Mouse (Mus musculus): ENCODE measurements at regions not wholly inside any gene's neighbourhood (a gene's known extent, or its start where the extent isn't known, plus 50 kb on each side); places are given as distances from the start of the nearest gene placed in this dataset.
A peak's percentile ranks its signal among the peaks of the same experiment; 100 is the strongest.

GRCm38 (mm10) chr9:115617909-115618308 is 291.3 kb upstream of the Gadl1 start:
- Histone ChIP-seq H3K27ac (no peak overlapping the region), H3K4me2 (ENCODE audit: low read length) (no peak overlapping the region), H3K4me3 (replicated peaks; ENCODE audit: low read depth, low read length) (no peak overlapping the region), H3K9me3 (replicated peaks; ENCODE audit: low read length) (no peaks in the 10 kb centered on the region), H3K36me3 (ENCODE audit: insufficient read depth, low read length) (no peaks in the 10 kb centered on the region), H3K9ac (ENCODE audit: low read depth, low read length) (no peak overlapping the region), H3K27me3 (ENCODE audit: insufficient read depth, low read length) (no peaks in the 10 kb centered on the region), H3K4me1 (replicated peaks; ENCODE audit: insufficient read depth, low read length) (no peaks in the 10 kb centered on the region)
- 77% methylated on average over 6 of the region's 6 CpGs for WGBS
- ATAC-seq (replicated peaks; ENCODE audit: low FRiP score, low read depth), result no peak
- no peak for DNase-seq (ENCODE audit: low spot score)
- no peak for TF ChIP-seq CTCF (IDR thresholded peaks at IDR 0.05; ENCODE audit: low read depth)

GRCm38 (mm10) chr9:115623948-115624347 is 285.3 kb upstream of the Gadl1 start:
- Histone ChIP-seq H3K9me3 (replicated peaks; ENCODE audit: low read length) (no peaks in the 10 kb centered on the region), H3K27ac (no peak overlapping the region), H3K4me3 (replicated peaks; ENCODE audit: low read depth, low read length) (no peak overlapping the region), H3K27me3 (ENCODE audit: insufficient read depth, low read length) (no peaks in the 10 kb centered on the region), H3K9ac (ENCODE audit: low read depth, low read length) (no peak overlapping the region), H3K4me2 (ENCODE audit: low read length) (no peak overlapping the region), H3K36me3 (ENCODE audit: insufficient read depth, low read length) (no peaks in the 10 kb centered on the region), H3K4me1 (replicated peaks; ENCODE audit: insufficient read depth, low read length) (no peaks in the 10 kb centered on the region)
- TF ChIP-seq CTCF (IDR thresholded peaks at IDR 0.05; ENCODE audit: low read depth), result no peak
- ATAC-seq (replicated peaks; ENCODE audit: low FRiP score, low read depth) (peak; percentile 40; the same call in 1 of the 2 replicates), DNase-seq (ENCODE audit: low spot score) (peak; percentile 36)
- WGBS, result 21% methylated on average over 5 of the region's 5 CpGs

GRCm38 (mm10) chr9:115624721-115625496 is 284.3 kb upstream of the Gadl1 start:
- Histone ChIP-seq H3K9me3 (replicated peaks; ENCODE audit: low read length) (no peaks in the 10 kb centered on the region), H3K27me3 (ENCODE audit: insufficient read depth, low read length) (no peaks in the 10 kb centered on the region), H3K4me3 (replicated peaks; ENCODE audit: low read depth, low read length) (no peak overlapping the region), H3K4me1 (replicated peaks; ENCODE audit: insufficient read depth, low read length) (no peaks in the 10 kb centered on the region), H3K9ac (ENCODE audit: low read depth, low read length) (no peak overlapping the region), H3K27ac (no peak overlapping the region), H3K4me2 (ENCODE audit: low read length) (no peak overlapping the region), H3K36me3 (ENCODE audit: insufficient read depth, low read length) (no peaks in the 10 kb centered on the region)
- no peak for TF ChIP-seq CTCF (IDR thresholded peaks at IDR 0.05; ENCODE audit: low read depth)
- ATAC-seq (replicated peaks; ENCODE audit: low FRiP score, low read depth) (no peak), DNase-seq (ENCODE audit: low spot score) (no peak)
- 30% methylated on average over 15 of the region's 15 CpGs for WGBS

GRCm38 (mm10) chr9:115627551-115627950 is 281.7 kb upstream of the Gadl1 start:
- ATAC-seq (replicated peaks; ENCODE audit: low FRiP score, low read depth) (no peak), DNase-seq (ENCODE audit: low spot score) (no peak)
- H3K27me3 ChIP-seq (ENCODE audit: insufficient read depth, low read length), result no peaks in the 10 kb centered on the region
- H3K27ac ChIP-seq, result no peak overlapping the region
- no peak overlapping the region for H3K4me3 ChIP-seq (replicated peaks; ENCODE audit: low read depth, low read length)
- TF ChIP-seq CTCF (IDR thresholded peaks at IDR 0.05; ENCODE audit: low read depth), result no peak
- H3K36me3 ChIP-seq (ENCODE audit: insufficient read depth, low read length), result no peaks in the 10 kb centered on the region
- H3K9ac ChIP-seq (ENCODE audit: low read depth, low read length), result no peak overlapping the region
- H3K9me3 ChIP-seq (replicated peaks; ENCODE audit: low read length), result no peaks in the 10 kb centered on the region
- no peak overlapping the region for H3K4me2 ChIP-seq (ENCODE audit: low read length)
- WGBS, result 70% methylated on average over 3 of the region's 3 CpGs
- H3K4me1 ChIP-seq (replicated peaks; ENCODE audit: insufficient read depth, low read length), result no peaks in the 10 kb centered on the region

- H3K36me3 ChIP-seq (ENCODE audit: insufficient read depth, low read length), result no peaks in the 10 kb centered on the region
- WGBS, result 53% methylated on average over 6 of the region's 6 CpGs
- no peak for DNase-seq (ENCODE audit: low spot score)
Observed at GRCm38 (mm10) chr9:115637114-115637513, 272.1 kb upstream of the Gadl1 start.

GRCm38 (mm10) chr9:115640781-115641180 is 268.5 kb upstream of the Gadl1 start:
- no peak overlapping the region for H3K9ac ChIP-seq (ENCODE audit: low read depth, low read length)
- no peak for TF ChIP-seq CTCF (IDR thresholded peaks at IDR 0.05; ENCODE audit: low read depth)
- ATAC-seq (replicated peaks; ENCODE audit: low FRiP score, low read depth) (no peak), DNase-seq (ENCODE audit: low spot score) (no peak)
- H3K27ac ChIP-seq, result no peak overlapping the region
- no peak overlapping the region for H3K4me2 ChIP-seq (ENCODE audit: low read length)
- whole genome bisulfite sequencing, result 88% methylated on average over 2 of the region's 2 CpGs
- H3K4me3 ChIP-seq (replicated peaks; ENCODE audit: low read depth, low read length), result no peak overlapping the region
- no peaks in the 10 kb centered on the region for H3K9me3 ChIP-seq (replicated peaks; ENCODE audit: low read length)
- no peaks in the 10 kb centered on the region for H3K36me3 ChIP-seq (ENCODE audit: insufficient read depth, low read length)
- H3K4me1 ChIP-seq (replicated peaks; ENCODE audit: insufficient read depth, low read length), result no peaks in the 10 kb centered on the region
- no peaks in the 10 kb centered on the region for H3K27me3 ChIP-seq (ENCODE audit: insufficient read depth, low read length)

More at GRCm38 (mm10) chr9:115637114-115637513, 272.1 kb upstream of the Gadl1 start:
- no peaks in the 10 kb centered on the region for H3K27me3 ChIP-seq (ENCODE audit: insufficient read depth, low read length)
- H3K4me2 ChIP-seq (ENCODE audit: low read length), result no peak overlapping the region
- no peak for TF ChIP-seq CTCF (IDR thresholded peaks at IDR 0.05; ENCODE audit: low read depth)
- H3K9ac ChIP-seq (ENCODE audit: low read depth, low read length), result no peak overlapping the region
- H3K4me1 ChIP-seq (replicated peaks; ENCODE audit: insufficient read depth, low read length), result no peaks in the 10 kb centered on the region
- no peak overlapping the region for H3K27ac ChIP-seq
- H3K9me3 ChIP-seq (replicated peaks; ENCODE audit: low read length), result no peaks in the 10 kb centered on the region
- H3K4me3 ChIP-seq (replicated peaks; ENCODE audit: low read depth, low read length), result no peak overlapping the region
- ATAC-seq (replicated peaks; ENCODE audit: low FRiP score, low read depth), result no peak

All from kidney, postnatal 0 days (tissue).